Comparison of ENCODE assay signal across 18 mouse cellular contexts in genomic region chr1:60899244-60899643, GRCm38 (mm10). TPM values are rescaled to one million over a fixed set of nuclear protein-coding genes. Genes with fewer than 3 reads are reported as not detected.
DNase-seq lines count a peak whose midpoint lies in the region; ATAC-seq and TF ChIP-seq lines count a peak whose summit lies in the region.
"Had no signal": no experiment of that assay in that cellular context is flagged by ENCODE, and none has a peak within 500 bp of the region (broad histone marks: within the 10 kb centered on the region; RNA-seq: fewer than 3 reads in every experiment).

No protein-coding gene starts in this region.

- TF ChIP-seq CTCF in gastrocnemius, adult 2 months (IDR thresholded peaks at IDR 0.05), result no peak
- no peak for TF ChIP-seq CTCF in liver, postnatal 0 days (IDR thresholded peaks at IDR 0.05; ENCODE audit: low read depth)

- H3K27me3 ChIP-seq in liver, postnatal 0 days (ENCODE audit: insufficient read depth, low read length), result no peaks in the 10 kb centered on the region
- no peaks in the 10 kb centered on the region for H3K27me3 ChIP-seq in intestine, embryonic 15.5 days (replicated peaks)
- H3K27me3 ChIP-seq: neural tube, embryonic 15.5 days had no signal

- no peak overlapping the region for H3K4me3 ChIP-seq in gastrocnemius, adult 2 months
- H3K4me3 ChIP-seq in liver, postnatal 0 days (ENCODE audit: low read depth, low read length), result no peak overlapping the region
- no peak overlapping the region for H3K4me3 ChIP-seq in intestine, embryonic 15.5 days (replicated peaks)
- H3K4me3 ChIP-seq: neural tube, embryonic 15.5 days had no signal

- TF ChIP-seq EP300 in liver, postnatal 0 days (IDR thresholded peaks at IDR 0.05; ENCODE audit: low read depth), result no peak

- peak; percentile 40; the same call in 1 of the 2 replicates for ATAC-seq in liver, postnatal 0 days
- ATAC-seq in intestine, embryonic 15.5 days, result no peak
- ATAC-seq: forebrain, embryonic 14.5 days; hindbrain, embryonic 16.5 days had no signal

- DNase-seq in gastrocnemius, adult 2 months, result peak; percentile 19
- DNase-seq in gastrocnemius, postnatal 14 days, result no peak
- DNase-seq in liver, postnatal 0 days, result no peak
- DNase-seq in liver, result no peak
- peak; percentile 57 to 69 for DNase-seq in heart, adult 9 months (ENCODE audit: low spot score in 2 of 2)
- DNase-seq in skeletal muscle tissue, adult 2 months (ENCODE audit: low read depth, low spot score), result peak; percentile 31
- no peak for DNase-seq in ovary, postnatal 10 days (ENCODE audit: low spot score)
- DNase-seq: adrenal gland, adult 2 months; cerebellum, adult 2 months; thymus, postnatal 4 days had no signal

- H3K36me3 ChIP-seq in liver, postnatal 0 days (replicated peaks; ENCODE audit: insufficient read depth, low read length), result no peaks in the 10 kb centered on the region
- H3K36me3 ChIP-seq in intestine, embryonic 15.5 days, result no peaks in the 10 kb centered on the region
- H3K36me3 ChIP-seq: neural tube, embryonic 15.5 days had no signal

- H3K9me3 ChIP-seq in liver, postnatal 0 days (ENCODE audit: low read length), result no peaks in the 10 kb centered on the region
- H3K9me3 ChIP-seq in intestine, embryonic 15.5 days, result no peaks in the 10 kb centered on the region
- H3K9me3 ChIP-seq: neural tube, embryonic 15.5 days had no signal

- 54% methylated on average over 3 of the region's 3 CpGs for WGBS in liver, postnatal 0 days (ENCODE audit: insufficient replicate concordance)
- 83% methylated on average over 3 of the region's 3 CpGs for WGBS in intestine, embryonic 15.5 days

- no peak overlapping the region for H3K9ac ChIP-seq in liver, postnatal 0 days (replicated peaks)
- no peak overlapping the region for H3K9ac ChIP-seq in intestine, embryonic 15.5 days
- H3K9ac ChIP-seq: neural tube, embryonic 15.5 days had no signal

- H3K4me2 ChIP-seq in liver, postnatal 0 days (ENCODE audit: low read depth, low read length), result no peak overlapping the region
- H3K4me2 ChIP-seq in intestine, embryonic 15.5 days (replicated peaks), result no peak overlapping the region
- H3K4me2 ChIP-seq: neural tube, embryonic 15.5 days had no signal

- H3K4me1 ChIP-seq in liver, postnatal 0 days (ENCODE audit: insufficient read depth), result no peaks in the 10 kb centered on the region
- H3K4me1 ChIP-seq in intestine, embryonic 15.5 days (replicated peaks), result no peaks in the 10 kb centered on the region

- intact Hi-C loops in gastrocnemius, adult 2 months (cut with DNase I), result no loop called here
- intact Hi-C loops in gastrocnemius, postnatal 14 days (cut with DNase I; ENCODE audit: low total_unique reads), result no loop called here

- peak overlapping the region; percentile 75 for H3K27ac ChIP-seq in gastrocnemius, adult 2 months
- 0 out of 2 replicates have a peak overlapping the region, but pooled peaks have one; percentile 6 for H3K27ac ChIP-seq in liver, postnatal 0 days (ENCODE audit: low read depth)
- no peak overlapping the region for H3K27ac ChIP-seq in intestine, embryonic 15.5 days
- H3K27ac ChIP-seq: neural tube, embryonic 15.5 days had no signal

RNA-seq across cellular contexts. Expression of gene Ctla4, which starts 12.4 kb away (rescaled TPM):
- under 1 TPM in 1 of 2 experiments, not detected in 1; 0.45 TPM for total RNA-seq in gastrocnemius, adult 2 months (2021)
- not detected for total RNA-seq in gastrocnemius, postnatal 14 days (2021)
- polyA plus RNA-seq in liver, postnatal 0 days (2015; fragmentation: Nextera tagmentation; extraction: Ambion mirVana), result not detected in 2 replicates
- not detected in 2 replicates for polyA plus RNA-seq in intestine, embryonic 15.5 days (2015; fragmentation: Nextera tagmentation; extraction: Ambion mirVana)
- total RNA-seq: adrenal gland, adult 2 months; ES-E14; layer of hippocampus, adult 8-10 months had no signal
- polyA plus RNA-seq: cerebellum, adult 2 months; forebrain, embryonic 14.5 days; hindbrain, embryonic 16.5 days; kidney, embryonic 14.5 days; lung, postnatal 0 days; neural tube, embryonic 15.5 days had no signal

Comparison
In these comparisons a context has a peak if more than half of its experiments do, and no peak if none do; other contexts are left out.
1. DNase-seq: peak in gastrocnemius, adult 2 months (single experiment), heart, adult 9 months (2 of 2) and skeletal muscle tissue, adult 2 months (single experiment); none in gastrocnemius, postnatal 14 days (single experiment), liver, postnatal 0 days (single experiment), liver (single experiment) and ovary, postnatal 10 days (single experiment).